Mouse (Mus musculus): Measurements from ENCODE around the gene Tlx2. TPM values are rescaled to one million over a fixed set of nuclear protein-coding genes. Genes with fewer than 3 reads are reported as not detected.

Gene Tlx2
- total RNA-seq, 2 experiments from 2014 or later = not detected

GRCm38 (mm10) chr6:83092416-83093127, 22.5 kb upstream of the Tlx2 start:
- no peak for DNase-seq (ENCODE audit: low spot score in 2 of 2)

DNA sequence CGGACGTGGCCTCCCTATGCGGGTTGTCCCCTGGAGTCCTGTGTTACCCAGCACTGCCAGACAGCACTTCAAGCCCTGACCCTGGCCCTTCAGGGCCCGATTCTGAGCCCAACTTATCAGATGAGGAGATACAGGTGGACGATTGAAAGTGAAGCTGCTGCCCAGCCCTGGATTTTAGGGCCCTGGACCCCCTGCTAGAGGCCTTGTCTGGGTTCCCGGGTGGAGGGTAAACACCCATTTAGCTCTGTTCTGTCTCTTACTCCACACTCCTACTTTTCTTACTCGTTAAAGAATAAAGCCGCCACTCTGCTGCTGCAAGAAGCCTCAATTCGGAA, 17.8 kb upstream of the Tlx2 start:
- DNase-seq (ENCODE audit: low spot score in 2 of 2) = no peak

GRCm38 (mm10) chr6:83087205-83087925, 17.3 kb upstream of the Tlx2 start:
- no peak for DNase-seq (ENCODE audit: low spot score in 2 of 2)

DNA sequence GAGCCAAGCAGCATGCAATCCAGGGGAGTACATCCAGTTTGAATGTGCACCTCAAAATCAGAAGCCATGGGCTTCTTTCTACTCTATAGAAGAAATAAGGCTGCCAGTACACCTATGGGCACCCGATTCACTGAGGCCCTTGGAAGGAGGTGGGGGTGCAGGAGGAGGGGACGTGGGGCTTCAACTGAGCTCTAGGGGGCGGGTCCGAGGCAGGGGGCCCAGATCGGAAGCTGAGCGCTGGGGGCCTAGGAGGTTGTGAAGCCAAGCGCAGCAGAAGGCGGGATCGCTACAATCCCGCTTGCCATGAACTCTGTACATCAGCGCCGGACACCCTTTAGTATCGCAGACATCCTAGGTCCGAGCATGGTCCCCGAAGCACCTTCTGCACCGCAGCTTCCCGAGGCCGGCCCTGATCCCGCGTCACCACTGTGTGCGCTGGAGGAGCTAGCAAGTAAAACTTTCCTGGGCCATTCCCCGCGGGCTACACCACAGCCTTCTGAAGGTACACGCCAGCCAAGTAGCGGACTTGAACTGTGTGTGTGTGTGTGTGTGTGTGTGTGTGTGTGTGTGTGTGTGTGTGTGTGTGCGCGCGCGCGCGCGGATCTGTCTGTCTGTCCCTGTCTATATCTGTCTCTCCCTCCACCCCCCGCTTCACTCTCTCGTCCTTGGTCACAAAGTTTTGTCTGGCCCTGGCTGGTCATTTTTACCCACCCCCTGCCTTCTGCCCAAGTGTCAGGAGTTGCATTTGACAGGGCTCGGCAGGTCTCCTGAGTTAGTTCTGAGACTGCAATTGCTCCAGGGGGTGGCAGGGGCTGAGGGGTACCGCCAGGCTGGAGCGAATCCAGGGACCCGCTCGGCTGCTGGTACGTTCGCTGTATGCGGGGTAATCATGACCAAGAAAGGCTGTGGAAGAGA, 16.3 kb upstream of the Tlx2 start, which contains the start of gene Lbx2:
TSS of gene Lbx2 (plus strand) at position 247 of the 915 bp plus-strand sequence.
- DNase-seq (ENCODE audit: low spot score in 2 of 2) = no peak

DNA sequence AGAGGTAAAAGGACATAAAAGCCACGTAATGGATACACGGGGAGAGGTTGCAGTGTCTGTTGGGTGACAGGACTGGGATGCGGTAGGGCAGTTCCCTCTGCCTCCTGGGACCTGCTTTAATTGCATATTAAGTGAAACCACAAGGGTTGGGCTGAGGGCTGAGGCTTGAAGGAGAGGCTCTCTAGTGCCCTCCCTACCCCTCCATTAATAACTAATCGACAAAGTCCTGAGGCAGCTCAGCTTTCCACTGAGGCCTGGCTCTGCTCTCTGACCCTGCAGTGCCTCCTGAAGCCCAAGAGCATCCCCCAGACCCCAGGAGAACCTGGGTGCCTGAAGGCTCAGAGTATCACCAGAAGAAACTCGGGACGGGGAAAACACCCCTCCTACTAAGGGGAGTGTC, 14.4 kb upstream of the Tlx2 start:
- DNase-seq (ENCODE audit: low spot score in 2 of 2) = no peak

- no peak for DNase-seq (ENCODE audit: low spot score in 2 of 2)
These were observed 13.4 kb upstream of the Tlx2 start for GRCm38 (mm10) chr6:83083497-83083896.

GRCm38 (mm10) chr6:83080210-83080609, 10.1 kb upstream of the Tlx2 start:
- no peak for DNase-seq (ENCODE audit: low spot score in 2 of 2)

DNA sequence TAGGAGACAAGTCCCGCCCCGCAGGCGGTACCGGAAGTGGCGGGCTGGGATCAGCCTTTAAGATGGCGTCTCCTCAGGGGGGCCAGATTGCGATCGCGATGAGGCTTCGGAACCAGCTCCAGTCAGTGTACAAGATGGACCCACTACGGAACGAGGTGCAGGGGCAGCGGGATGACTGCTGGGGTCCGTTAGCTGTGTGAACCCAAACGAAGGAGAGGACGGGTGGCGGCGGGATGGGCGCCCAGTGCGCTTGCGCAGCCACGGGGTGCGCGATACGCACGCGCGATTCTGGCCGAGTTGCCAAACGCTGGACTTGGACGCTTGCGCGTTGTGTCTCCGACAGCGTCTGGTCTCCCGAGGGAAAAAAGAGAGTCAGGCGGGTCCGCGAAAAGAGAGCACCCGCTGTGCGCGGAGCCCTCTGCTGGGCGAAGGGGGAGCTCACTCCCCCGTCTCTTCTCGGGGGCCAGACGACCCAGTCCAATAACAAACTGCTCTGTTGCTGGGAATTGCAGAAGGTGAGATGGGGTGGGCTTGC, 8.3 kb upstream of the Tlx2 start:
- peak; percentile 99 to 100 for DNase-seq (ENCODE audit: low spot score in 2 of 2)

GRCm38 (mm10) chr6:83077630-83078323, 7.7 kb upstream of the Tlx2 start, which contains the start of gene Pcgf1:
Pcgf1 (plus strand) TSS chr6:83077869.
- DNase-seq (ENCODE audit: low spot score in 2 of 2) = peak in 1 of 2 experiments; percentile 37

DNA sequence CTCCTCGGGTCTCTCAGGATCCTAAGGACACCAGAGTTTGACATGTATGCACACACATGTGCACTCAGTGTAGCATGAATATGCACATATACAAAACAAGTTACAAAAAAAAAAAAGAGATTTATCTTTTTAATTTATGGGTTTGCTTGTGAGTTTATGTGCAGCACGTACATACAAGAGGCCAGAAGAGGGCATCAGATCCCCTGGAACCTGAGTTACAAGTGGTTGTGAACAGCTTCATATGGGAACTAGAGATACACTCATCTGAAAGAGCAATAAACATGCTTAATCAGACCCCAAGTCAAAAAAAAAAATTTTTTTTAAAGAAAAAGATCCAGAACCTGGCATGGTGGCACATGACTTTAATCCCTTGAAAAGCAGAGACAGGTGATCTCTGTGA, 4.9 kb upstream of the Tlx2 start:
- no peak for DNase-seq (ENCODE audit: low spot score in 2 of 2)

DNA sequence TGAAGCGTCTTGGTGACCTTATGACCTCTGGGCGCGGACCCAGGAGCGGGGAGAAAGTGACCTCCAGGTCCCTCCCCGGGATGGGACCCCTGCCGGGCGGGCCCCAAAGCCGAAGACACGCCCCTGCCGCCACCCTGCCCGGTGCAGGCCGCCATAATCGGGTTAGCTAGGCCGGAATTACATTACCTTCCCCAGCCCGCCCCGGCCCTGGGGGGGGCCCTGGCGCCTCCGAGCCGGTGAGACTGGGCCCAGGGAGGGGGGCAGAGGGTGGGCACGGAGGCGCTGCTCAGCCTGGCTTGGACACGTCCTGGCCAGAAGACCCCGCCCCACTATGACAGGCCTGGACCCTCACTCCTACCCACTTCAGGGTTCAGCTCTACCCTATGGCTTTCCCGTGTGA, 1.1 kb upstream of the Tlx2 start:
- no peak for DNase-seq (ENCODE audit: low spot score in 2 of 2)

GRCm38 (mm10) chr6:83070311-83071219, 472 bp upstream of the Tlx2 start:
- DNase-seq (ENCODE audit: low spot score in 2 of 2) = peak; percentile 23 to 61

DNA sequence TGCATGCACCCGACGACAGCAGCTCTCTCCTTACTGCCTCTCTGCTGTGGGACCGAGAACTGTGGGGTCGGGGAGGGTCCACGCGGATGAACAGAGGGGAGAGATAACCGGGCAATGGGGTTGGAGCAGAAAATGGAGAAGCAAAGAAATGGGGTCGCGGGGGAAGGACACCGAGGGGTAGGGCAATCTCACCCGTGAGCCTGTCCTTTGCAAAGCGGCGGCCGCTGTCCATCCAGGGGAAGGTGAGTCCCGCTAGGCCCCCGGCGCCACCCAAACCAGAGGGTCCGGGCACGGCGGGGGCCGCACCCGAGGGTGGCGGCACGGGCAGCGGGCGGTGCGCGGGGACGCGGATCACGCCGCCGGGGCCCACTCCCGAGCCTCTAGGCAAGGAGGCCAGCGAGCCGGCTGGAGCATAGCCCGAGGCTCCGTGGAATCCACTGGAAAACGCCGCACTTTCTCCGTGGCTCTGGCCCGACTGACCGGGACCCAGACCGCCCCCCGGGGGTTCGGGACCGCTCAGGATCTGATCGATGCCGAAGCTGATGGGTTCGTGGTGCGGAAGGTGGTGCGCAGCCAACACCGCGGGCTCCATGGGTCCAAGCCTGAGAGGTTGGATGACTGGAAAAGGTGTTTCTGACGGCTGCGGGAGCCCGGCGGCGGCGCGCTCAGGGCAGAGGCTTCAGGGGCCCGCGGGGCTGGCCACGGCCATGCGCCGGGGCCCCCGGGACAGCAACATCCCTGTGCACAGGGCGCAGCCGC, 426 bp downstream of the Tlx2 start:
- DNase-seq (ENCODE audit: low spot score in 2 of 2) = no peak

DNA sequence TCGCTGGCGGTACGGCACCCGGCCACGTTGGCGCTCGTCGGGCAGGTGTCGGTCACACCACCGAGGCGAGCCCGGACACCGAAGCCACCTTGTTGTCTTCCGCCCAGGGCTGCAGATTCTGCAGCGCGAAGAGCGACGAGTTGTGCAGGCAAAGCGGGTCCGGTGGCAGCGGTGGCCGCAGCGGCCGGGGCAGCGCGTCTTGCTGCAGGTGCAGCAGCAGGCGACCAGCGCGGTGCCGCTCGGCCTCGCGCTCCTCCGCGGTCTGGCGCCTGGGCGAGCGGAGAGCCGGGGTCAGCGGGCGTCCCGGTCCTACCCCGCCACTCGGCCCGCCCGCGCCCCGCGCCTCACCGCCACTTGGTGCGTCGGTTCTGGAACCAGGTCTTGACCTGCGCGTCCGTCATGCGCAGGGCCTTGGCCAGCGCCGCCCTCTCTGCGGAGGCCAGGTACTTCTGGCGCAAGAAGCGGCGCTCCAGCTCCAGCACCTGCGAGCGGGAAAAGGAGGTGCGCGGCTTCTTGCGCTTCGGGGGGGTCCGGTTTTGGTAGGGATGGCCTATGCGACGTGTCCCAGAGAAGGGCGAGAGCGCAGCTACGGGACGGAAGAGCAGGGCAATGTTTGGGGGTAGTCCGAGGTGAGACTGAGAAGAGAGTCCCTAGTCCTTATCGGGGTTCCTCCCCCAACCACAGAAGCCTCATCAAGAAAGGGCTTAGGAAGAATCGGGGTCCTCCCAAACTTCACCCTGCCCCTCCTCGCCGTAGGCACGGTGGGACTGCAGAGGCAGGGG, 1.2 kb downstream of the Tlx2 start:
- DNase-seq (ENCODE audit: low spot score in 2 of 2) = no peak

DNA sequence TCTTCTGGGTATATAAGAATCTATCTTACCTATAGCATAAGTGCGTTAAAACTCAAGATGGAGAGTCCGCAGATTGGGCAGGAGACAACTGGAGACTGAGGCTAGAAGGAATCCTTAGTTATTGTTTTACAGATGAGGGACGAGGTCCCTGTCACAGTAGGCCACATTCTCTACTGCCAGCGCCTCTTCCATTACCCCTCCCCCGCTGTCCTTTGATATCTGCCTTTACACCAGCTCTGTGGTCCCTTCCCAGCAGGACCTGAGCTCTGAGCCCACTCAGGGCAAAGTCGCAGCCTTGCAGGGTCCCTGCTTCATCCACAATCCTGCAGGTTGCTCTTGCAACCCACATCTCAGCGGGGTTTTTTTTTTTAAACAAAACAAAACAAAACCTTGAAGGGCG, 1.9 kb downstream of the Tlx2 start:
- DNase-seq (ENCODE audit: low spot score in 2 of 2) = no peak

- DNase-seq (ENCODE audit: low spot score in 2 of 2) = no peak
These were observed 3.7 kb downstream of the Tlx2 start for GRCm38 (mm10) chr6:83066441-83066840.

DNA sequence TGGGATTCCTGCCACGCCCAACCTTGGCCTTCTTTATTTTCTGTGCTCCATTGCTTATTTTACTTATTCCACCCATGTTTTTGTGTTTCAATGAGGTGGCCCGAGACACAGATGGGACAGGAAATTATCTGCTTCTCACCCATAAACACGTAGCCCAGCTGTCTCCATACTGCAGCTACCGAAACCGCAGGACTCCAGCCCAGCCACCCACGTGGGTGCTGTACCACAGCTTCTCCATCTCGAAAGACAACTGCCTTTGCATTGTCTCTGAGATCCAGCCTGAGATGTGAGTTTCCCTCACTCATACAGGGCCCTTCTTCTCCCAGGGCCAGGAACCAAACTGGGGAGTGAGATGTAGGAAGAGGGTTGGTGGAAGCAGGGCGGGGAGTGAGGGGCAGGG, 4.1 kb downstream of the Tlx2 start:
- no peak for DNase-seq (ENCODE audit: low spot score in 2 of 2)

DNA sequence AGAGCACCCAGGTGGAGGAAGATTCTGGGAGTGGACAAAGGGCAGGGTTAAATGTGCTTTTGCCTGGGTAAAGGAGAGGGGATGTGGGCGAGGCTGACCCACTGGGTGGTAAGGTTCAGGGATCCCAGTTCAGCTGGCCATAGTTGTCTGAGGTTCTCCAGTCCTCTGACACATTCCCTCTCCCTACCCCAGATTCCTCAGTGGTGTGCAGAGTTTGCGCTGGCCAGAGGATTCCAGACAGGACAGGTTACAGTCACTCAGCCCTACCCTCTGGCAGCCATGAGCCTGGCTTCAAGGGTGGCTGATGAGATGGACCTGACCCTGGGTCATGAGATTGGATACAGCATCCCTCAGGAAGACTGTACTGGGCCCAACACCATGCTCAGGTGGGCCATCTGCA, 11.4 kb downstream of the Tlx2 start:
- no peak for DNase-seq (ENCODE audit: low spot score in 2 of 2)
